Mouse (Mus musculus) effector memory CD4-positive, alpha-beta T cell, adult 7 months (primary cell): ENCODE measurements around the gene Olfr780. TPM values are rescaled to one million over a fixed set of nuclear protein-coding genes. Genes with fewer than 3 reads are reported as not detected.

Source experiments
- polyA plus RNA-seq: library from polyadenylated mRNA; unstranded; fragments of 100-300 nt; shearing (Covaris generic); gene quantifications from one replicate; pipeline ENCODE4 v1.2.1, GENCODE M21; 2017

Olfr780 gene
- not detected for polyA plus RNA-seq

GRCm38 (mm10) chr10:129317817-129318216 is at the start of gene Olfr780:
Gene Olfr780 (plus strand): TSS chr10:129318117.

GRCm38 (mm10) chr10:129271081-129271535 is 46.8 kb upstream of the Olfr780 start, which contains the start of gene Olfr777:
Gene Olfr777 (minus strand): TSS chr10:129271485.

GRCm38 (mm10) chr10:129328554-129328953 is 10.6 kb downstream of the Olfr780 start, which contains the start of gene Olfr781:
Gene Olfr781 (plus strand): TSS chr10:129328854.

GRCm38 (mm10) chr10:129348550-129348949 is 30.6 kb downstream of the Olfr780 start, which contains the start of gene Olfr782:
Gene Olfr782 (plus strand): TSS chr10:129348850.

Other genes starting within 250 kb of the Olfr780 start
- gene Olfr766-ps1, start 249.1 kb upstream of the Olfr780 start, polyA plus RNA-seq: not detected
- not detected for gene Olfr767, start 235.2 kb upstream of the Olfr780 start, polyA plus RNA-seq
- not detected for gene Olfr768, start 218.7 kb upstream of the Olfr780 start, polyA plus RNA-seq
- gene Olfr769, start 200.3 kb upstream of the Olfr780 start, polyA plus RNA-seq: not detected
- gene Olfr770, start 179.1 kb upstream of the Olfr780 start, polyA plus RNA-seq: 0.80 TPM
- not detected for gene Olfr771, start 153.4 kb upstream of the Olfr780 start, polyA plus RNA-seq
- not detected for gene Olfr772, start 140.2 kb upstream of the Olfr780 start, polyA plus RNA-seq
- not detected for gene Olfr773, start 130.7 kb upstream of the Olfr780 start, polyA plus RNA-seq
- gene Olfr774, start 81.9 kb upstream of the Olfr780 start, polyA plus RNA-seq: not detected
- not detected for gene Olfr775, start 69.7 kb upstream of the Olfr780 start, polyA plus RNA-seq
- gene Olfr776, start 59.0 kb upstream of the Olfr780 start, polyA plus RNA-seq: not detected
- gene Olfr777, start 46.6 kb upstream of the Olfr780 start, polyA plus RNA-seq: not detected
- gene Olfr781, start 10.7 kb downstream of the Olfr780 start, polyA plus RNA-seq: not detected
- gene Olfr782, start 30.7 kb downstream of the Olfr780 start, polyA plus RNA-seq: not detected
- gene Olfr784, start 66.0 kb downstream of the Olfr780 start, polyA plus RNA-seq: not detected
- not detected for gene Olfr785, start 87.3 kb downstream of the Olfr780 start, polyA plus RNA-seq
- gene Olfr786, start 109.2 kb downstream of the Olfr780 start, polyA plus RNA-seq: not detected
- gene Olfr787, start 143.7 kb downstream of the Olfr780 start, polyA plus RNA-seq: 0.20 TPM
- gene Olfr788, start 152.9 kb downstream of the Olfr780 start, polyA plus RNA-seq: 0.21 TPM
- not detected for gene Olfr789, start 166.6 kb downstream of the Olfr780 start, polyA plus RNA-seq
- not detected for gene Olfr790, start 180.4 kb downstream of the Olfr780 start, polyA plus RNA-seq
- not detected for gene Olfr791, start 203.7 kb downstream of the Olfr780 start, polyA plus RNA-seq
- not detected for gene Olfr792, start 221.0 kb downstream of the Olfr780 start, polyA plus RNA-seq
- not detected for gene Olfr794, start 249.5 kb downstream of the Olfr780 start, polyA plus RNA-seq